Mouse (Mus musculus) fat pad, adult 2 months (tissue): ENCODE measurements around the gene Fgf3.

Experiments
- DNase-seq: peaks from one replicate; pipeline ENCODE4 v3.0.0-alpha.2; 2011; ENCODE audit warnings: low read depth, low spot score; ENCODE audit errors: extremely low read depth

Gene Fgf3

GRCm38 (mm10) chr7:144837891-144838488 is at the start of gene Fgf3:
Gene Fgf3, plus strand, starts transcription at chr7:144838083.
- no peak for DNase-seq

- no peak for DNase-seq
These were observed 49.3 kb upstream of the Fgf3 start for GRCm38 (mm10) chr7:144788631-144789030.

- no peak for DNase-seq
These were observed 48.0 kb upstream of the Fgf3 start for GRCm38 (mm10) chr7:144789601-144790556.

GRCm38 (mm10) chr7:144791426-144791825 is 46.5 kb upstream of the Fgf3 start:
- no peak for DNase-seq

- no peak for DNase-seq
These were observed 44.6 kb upstream of the Fgf3 start for GRCm38 (mm10) chr7:144793296-144793695.

- no peak for DNase-seq
These were observed 41.9 kb upstream of the Fgf3 start for GRCm38 (mm10) chr7:144795976-144796474.

- no peak for DNase-seq
These were observed 40.7 kb upstream of the Fgf3 start for GRCm38 (mm10) chr7:144796986-144797735.

- DNase-seq: no peak
These were observed 39.4 kb upstream of the Fgf3 start for GRCm38 (mm10) chr7:144798471-144798870.

GRCm38 (mm10) chr7:144807036-144807435 is 30.8 kb upstream of the Fgf3 start:
- DNase-seq: no peak

GRCm38 (mm10) chr7:144807976-144808577 is 29.8 kb upstream of the Fgf3 start:
- no peak for DNase-seq

GRCm38 (mm10) chr7:144811521-144811920 is 26.4 kb upstream of the Fgf3 start:
- no peak for DNase-seq

GRCm38 (mm10) chr7:144821901-144822300 is 16.0 kb upstream of the Fgf3 start:
- no peak for DNase-seq

GRCm38 (mm10) chr7:144823988-144824387 is 13.9 kb upstream of the Fgf3 start:
- no peak for DNase-seq

- no peak for DNase-seq
These were observed 9.5 kb upstream of the Fgf3 start for GRCm38 (mm10) chr7:144828369-144828768.

GRCm38 (mm10) chr7:144838522-144839503 is 930 bp downstream of the Fgf3 start:
- DNase-seq: no peak

GRCm38 (mm10) chr7:144846158-144846557 is 8.3 kb downstream of the Fgf3 start:
- no peak for DNase-seq

GRCm38 (mm10) chr7:144847067-144847466 is 9.2 kb downstream of the Fgf3 start, which contains the start of gene Fgf4:
Gene Fgf4, plus strand, starts transcription at chr7:144847367.
- DNase-seq: no peak

GRCm38 (mm10) chr7:144851321-144851720 is 13.4 kb downstream of the Fgf3 start:
- no peak for DNase-seq

- no peak for DNase-seq
These were observed 17.1 kb downstream of the Fgf3 start for GRCm38 (mm10) chr7:144854966-144855365.

- DNase-seq: no peak
These were observed 19.3 kb downstream of the Fgf3 start for GRCm38 (mm10) chr7:144857158-144857557.
